Mouse (Mus musculus) lung, postnatal 4 days (tissue): Measurements from ENCODE around the gene Rbm20.

Experiments used
- DNase-seq, 2 experiments: peaks; one replicate each; pipeline ENCODE4 v3.0.0; 2021

Gene Rbm20

GRCm38 (mm10) chr19:53760125-53761101 lies 83.3 kb downstream of the Rbm20 start:
- DNase-seq, result no peak

- DNase-seq, result no peak
These were observed 85.8 kb downstream of the Rbm20 start for GRCm38 (mm10) chr19:53762749-53763438.

GRCm38 (mm10) chr19:53764688-53765478 lies 87.8 kb downstream of the Rbm20 start:
- DNase-seq, result no peak

GRCm38 (mm10) chr19:53768478-53768877 lies 91.4 kb downstream of the Rbm20 start:
- peak in 1 of 2 experiments; percentile 46 for DNase-seq

DNA sequence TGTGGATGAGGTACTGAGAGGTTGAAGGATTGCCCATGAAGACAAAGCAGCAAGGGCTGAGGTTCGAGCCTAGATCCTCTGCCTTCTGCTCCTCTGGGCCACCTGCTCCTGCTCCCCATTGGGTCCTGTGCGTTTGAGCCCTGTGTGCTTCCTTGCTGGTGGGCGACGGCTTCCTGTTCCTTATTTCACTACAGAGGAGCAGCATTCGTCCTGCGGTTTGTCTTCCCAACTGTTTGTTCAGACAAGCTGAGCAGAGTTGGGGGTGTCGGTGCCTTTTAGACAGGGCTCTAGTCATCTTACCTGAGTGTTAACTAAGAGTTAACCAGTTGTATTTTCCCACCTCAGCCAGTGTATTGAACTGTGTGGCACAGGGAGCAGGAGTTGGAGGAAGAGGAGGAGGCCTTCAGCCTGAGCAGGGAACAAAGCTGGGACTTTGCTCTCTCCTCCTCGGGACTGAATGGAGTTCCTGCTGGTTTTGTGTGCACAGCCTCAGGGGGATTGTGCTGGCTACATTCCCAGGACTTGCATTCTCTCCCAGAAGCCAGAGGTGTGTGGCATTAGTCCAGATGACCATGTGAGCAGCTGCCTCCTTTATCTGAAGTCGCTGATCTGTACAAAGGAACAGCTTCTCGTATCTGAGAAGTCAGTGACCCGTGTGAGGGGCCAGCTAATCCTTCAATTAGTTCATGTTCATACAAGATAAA lies 97.0 kb downstream of the Rbm20 start:
- DNase-seq, result peak in 1 of 2 experiments; percentile 20

- no peak for DNase-seq
These were observed 97.7 kb downstream of the Rbm20 start for GRCm38 (mm10) chr19:53774641-53775350.

DNA sequence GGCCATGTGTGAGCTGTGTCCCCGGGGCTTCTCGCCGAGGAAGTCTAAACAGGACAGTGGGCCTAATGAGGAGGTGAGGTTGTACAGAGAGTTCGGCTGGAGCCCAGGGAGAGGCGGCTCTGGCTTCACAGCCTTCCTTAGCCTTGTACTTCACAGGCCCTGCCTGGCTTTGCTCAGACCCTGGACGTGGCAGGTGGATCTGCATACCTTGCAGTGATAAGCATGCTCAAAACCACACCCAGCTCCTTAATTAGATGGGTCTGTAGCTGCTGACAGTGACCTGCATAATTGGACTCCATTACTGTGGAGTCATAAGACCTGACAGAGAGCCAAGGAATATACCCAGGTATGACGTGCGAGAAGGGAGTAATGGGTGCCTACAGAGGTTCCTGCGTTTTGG lies 102.3 kb downstream of the Rbm20 start:
- no peak for DNase-seq

- DNase-seq, result no peak
These were observed 102.7 kb downstream of the Rbm20 start for GRCm38 (mm10) chr19:53779818-53780217.

DNA sequence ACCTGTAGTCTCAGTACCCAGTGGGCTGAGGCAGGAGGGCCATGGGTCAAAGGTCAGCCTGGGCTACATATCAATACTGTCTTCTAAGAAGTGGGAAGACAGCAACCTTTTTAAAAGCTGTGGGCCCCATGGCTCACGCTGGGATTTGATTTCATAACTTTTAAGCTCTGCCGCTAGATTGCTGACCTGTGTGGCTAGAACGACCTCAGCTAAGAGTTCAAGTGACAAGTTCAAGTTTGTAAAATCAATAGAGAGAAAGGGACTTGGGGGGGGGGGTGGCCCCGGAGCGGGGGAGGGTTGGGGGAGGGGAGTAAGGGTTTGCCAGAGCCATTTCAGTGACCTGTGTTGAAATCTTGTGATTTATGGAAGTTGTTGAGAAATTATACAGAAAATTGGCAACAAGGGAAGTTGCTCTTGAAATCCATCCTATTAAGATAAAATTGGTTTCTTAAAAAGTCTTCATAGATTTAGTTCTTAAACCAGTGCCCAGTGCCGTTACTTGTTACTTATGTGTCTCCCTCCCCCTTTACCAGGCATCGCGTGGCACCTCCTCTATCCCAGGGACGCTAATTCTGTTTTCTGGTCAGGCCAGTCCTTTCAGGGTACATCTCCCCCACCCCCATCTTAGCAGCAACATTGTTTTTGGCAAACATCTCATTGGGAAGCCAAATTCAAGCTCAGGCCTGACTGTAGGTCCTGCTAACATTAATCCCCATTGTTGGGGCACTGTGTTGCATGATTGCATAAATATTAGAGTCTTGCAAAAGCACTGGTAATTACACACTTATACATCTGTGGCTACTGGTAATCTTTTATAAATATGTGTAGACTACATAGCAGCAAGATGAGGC lies 103.9 kb downstream of the Rbm20 start:
- peak; percentile 15 to 37 for DNase-seq

- peak in 1 of 2 experiments; percentile 45 for DNase-seq
These were observed 104.7 kb downstream of the Rbm20 start for GRCm38 (mm10) chr19:53781826-53782225.

- no peak for DNase-seq
These were observed 108.2 kb downstream of the Rbm20 start for GRCm38 (mm10) chr19:53785352-53785751.

GRCm38 (mm10) chr19:53786239-53786638 lies 109.1 kb downstream of the Rbm20 start:
- DNase-seq, result no peak

DNA sequence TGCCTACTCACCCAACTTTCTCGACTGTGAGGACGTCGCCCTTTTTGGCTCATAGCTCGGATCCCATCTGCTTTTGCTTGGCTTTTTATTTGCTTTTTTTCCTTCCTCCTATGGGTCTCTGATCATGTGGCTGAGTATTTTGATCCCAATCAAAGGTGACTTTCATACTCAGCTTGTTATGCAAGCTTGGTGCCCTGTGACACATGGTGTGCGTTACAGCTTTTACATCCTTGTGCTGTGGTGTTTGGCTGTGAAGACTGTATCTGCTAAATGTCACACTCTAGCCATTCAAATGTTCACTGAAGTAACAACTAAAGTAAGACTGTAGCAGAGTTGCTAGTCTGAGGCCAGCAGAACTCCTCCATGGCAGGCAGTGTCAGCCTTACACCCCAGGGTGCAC lies 109.7 kb downstream of the Rbm20 start:
- no peak for DNase-seq

DNA sequence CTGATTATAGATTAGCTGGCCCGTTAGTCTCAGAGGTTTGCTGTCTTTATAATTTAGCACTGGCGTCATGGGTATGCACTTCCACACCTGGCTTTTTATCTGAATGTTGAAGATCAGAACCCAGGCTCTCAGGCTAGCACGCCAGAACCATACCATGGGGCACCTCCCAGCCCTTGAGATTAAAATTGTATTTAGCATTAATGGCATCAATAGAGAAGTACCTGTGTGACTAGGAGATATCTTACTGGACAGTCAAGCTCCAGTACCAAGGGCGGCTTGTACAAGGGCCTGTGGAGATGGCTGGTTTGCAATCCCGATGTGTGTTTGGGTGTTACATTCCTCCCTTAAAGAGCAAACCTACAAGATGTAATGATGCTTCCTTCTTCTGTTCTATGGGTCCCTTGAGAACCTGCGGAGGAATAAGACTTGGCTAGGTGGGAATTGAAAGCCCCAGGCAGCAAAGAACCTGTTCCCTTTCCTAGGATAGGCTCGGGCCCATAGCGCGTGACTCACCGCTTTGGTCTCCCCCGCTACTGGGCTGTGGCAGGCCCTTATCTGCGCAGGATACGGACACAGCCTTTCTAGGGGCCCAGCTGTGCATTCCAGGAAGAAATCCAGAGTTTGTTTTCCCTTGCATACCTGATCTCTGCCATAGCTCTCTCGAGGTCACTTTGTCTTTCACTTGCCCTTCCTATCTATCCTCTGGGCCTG lies 111.7 kb downstream of the Rbm20 start:
- no peak for DNase-seq

GRCm38 (mm10) chr19:53789571-53789970 lies 112.5 kb downstream of the Rbm20 start:
- DNase-seq, result no peak

- DNase-seq, result no peak
These were observed 114.9 kb downstream of the Rbm20 start for GRCm38 (mm10) chr19:53791751-53792720.

DNA sequence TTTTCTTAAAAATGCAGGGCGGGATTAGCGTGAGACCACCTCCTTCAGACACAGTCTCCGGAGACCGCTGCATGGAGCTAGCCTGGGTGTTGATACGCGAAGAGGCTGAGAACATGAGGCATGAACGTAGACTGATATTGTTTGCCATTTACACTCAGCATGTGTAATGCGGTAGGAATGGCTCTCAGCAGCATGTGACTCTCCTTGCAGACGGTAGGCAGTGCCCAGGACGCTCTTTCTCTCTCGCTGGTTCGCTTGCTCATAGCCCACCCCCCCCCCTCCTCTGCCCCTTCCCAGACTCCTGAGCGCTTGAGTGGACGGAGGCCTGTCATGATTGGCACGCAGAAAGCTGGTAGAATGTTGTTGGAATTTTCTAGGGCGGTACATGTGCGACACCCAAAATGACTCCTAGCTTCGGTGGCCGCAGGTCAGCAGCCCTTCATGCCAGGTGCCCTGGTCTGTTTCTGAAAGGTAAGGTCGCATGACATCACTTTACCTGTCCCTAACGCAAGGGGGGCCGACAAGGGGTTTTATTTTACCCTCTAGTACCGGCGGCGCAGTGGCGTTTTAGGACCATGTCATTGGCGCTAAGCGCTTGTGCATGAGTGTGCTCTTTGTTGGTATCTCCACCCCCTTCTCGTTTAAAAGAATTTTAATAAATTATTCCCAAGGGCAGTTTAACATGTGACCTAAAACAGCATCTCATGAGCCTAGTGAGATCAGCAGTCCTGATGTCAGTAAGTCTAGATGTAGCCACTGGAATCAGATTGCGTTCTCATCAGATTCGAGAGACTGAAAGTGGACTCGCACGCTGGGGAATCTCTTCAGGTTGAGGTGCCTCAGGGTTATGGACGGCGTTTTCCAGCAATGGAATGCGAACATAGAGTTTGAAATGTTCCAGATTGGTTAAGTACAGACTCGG lies 116.1 kb downstream of the Rbm20 start:
- DNase-seq, result no peak
